Mouse (Mus musculus) layer of hippocampus, adult 9-10 months (tissue): Measurements from ENCODE around the gene Copb1.
"Not testable (repeated sequence)": the region's sequence is repeated elsewhere in the genome, so short reads cannot be mapped to it uniquely, and the experiment has no call there.

Experiments
- DNase-seq: peaks from one replicate; pipeline ENCODE4 v3.0.0; 2022; ENCODE audit warnings: low spot score

Gene Copb1

DNA sequence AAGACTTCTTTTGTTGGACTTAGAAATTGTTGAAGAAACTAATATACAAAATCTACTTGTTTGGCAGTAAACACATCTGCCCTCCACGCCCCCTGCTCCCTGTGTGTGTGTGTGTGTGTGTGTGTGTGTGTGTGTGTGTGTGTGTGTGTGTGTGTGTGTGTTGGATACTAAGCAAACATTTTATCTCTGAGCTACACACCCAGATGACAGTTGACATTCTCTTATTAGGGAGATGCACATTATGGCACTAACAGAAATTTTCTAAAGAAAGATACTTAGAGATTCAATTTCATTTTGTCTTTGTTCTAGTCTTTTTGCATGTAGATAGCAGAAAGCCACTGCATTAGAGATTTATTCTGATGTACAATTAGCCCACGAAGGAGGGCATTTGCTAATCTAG is 37.6 kb downstream of the Copb1 start:
- no peak for DNase-seq

DNA sequence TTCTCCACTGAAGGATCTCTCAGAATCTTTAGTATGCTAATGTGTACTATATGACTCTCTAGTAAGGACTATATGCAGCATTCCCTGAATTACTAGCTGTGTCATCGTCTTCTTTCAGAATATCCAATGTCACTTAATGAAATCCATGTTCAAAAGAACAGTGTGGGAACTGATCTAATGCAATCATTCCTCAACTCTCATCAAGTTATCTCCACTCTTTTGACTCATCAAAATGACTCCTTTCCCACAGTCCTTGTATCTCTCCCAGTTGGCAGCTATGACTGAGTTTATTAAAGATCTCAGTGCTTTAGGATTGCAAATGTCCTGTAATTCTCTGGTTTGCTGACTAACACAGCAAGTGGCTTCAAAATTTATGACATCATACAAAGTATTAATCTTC is 40.1 kb downstream of the Copb1 start:
- no peak for DNase-seq

DNA sequence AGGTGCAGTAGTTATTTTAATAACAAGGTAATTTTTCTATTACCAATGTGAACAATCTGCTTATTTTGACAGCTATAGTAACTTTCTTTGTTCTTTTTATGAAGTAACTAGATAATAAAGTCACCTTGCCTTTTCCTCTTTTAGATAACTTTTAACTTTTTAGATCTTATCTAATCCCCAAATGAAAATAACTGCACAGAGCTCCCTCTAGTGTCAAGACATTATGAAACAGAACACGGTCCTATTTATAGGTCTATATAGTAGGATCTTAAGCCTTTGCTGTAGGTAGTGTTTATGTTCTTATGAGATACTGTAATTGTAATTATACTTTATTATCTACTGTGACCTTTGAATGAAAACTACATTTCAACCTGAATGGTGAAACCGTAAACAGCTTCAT is 41.0 kb downstream of the Copb1 start:
- DNase-seq: peak; percentile 53

DNA sequence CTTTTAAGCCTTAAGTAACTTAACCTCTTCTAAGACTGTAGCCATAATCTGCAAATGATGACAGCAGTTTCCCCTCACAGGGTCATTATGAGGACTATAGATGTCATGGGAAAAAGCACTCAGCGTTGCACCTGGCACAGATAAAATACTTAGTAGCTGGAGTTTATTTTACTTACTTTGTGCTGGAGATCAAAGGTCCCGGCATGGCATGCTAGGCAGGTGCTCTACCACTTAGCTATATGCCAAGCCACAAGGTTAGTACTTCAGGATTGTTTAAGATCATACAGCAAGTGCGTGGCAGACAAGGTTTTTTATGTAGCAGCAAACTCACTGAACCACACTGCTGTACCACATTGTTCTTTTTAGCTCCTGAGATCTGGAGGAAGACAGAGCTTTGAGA is 43.9 kb downstream of the Copb1 start:
- no peak for DNase-seq

DNA sequence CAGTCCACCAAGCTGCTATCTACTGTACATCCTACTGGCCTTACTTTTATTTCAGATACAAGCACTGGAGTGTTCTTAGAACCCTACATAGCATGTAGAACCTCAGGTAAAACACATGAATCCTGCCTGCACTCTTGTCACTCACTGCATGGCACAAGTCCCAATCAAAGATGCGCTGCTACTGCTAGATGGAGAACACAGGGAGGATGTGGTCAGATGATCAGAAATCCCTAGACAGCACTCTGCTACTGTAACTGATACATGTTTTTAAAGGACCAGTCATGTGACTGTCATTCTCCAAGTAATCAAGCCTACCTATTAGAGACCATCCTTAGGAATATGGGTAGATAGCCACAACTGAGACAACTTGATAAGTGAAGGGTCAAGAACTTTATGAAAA is 44.7 kb downstream of the Copb1 start:
- no peak for DNase-seq

DNA sequence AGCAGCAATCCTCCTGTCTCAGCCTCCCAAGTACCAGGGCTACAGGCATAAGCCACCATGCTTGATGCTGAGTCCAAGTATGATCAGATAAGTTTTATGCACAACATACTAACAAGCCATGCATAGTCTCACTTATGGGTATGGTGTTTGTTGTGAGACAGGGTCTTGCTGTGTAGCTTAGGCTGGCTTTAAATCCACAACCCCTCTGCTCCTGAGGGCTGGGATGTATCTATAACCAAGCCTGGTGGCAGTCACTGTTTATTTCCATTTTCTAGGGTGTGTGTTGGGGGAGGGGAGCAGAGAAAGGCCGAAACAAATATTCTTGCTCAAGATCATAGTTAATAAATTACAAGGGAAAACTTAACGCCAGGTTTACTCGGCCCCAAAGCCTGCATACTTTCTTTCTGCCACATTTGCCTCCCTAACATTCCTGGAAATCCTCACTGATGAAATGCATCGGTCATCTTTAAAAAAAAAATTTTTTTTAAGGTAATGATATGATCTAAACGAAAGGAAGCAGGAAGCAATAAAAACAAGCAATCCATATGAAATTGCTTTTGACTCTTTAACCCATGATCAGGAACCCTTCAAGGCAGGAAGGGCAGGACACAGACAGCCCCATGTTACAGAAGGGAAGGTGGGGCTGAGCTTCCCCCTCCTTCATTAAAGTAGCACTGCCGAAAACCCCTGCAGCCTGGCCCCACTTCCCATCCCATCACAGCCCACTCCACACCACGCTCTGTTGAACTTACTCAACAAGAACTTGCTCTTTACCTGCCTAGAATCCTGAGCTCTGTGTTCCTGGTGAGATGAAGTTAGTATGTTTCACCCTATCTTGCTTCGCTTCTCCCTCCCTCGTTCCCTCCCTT is 50.8 kb downstream of the Copb1 start:
- no peak for DNase-seq

DNA sequence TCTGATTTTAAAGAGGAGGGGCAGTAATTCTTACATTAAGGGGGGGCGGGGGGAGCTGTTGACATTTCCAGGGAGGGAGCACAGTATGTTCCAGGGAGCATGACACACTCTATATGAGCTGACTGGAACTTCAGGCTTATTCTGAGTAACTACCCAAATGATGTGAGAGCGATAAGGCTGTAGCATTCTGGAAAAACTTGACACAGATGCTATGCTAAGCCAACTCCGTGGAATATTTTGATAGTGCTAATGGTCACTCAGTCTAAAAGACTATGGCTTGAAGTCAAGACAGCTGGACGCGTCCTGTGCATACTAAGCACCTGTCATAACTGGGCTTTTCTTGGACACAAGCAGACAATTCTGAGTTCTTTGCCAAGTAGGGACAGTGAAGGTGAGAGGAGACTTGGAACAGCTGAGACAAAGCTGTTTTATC is 51.5 kb downstream of the Copb1 start:
- DNase-seq: no peak

DNA sequence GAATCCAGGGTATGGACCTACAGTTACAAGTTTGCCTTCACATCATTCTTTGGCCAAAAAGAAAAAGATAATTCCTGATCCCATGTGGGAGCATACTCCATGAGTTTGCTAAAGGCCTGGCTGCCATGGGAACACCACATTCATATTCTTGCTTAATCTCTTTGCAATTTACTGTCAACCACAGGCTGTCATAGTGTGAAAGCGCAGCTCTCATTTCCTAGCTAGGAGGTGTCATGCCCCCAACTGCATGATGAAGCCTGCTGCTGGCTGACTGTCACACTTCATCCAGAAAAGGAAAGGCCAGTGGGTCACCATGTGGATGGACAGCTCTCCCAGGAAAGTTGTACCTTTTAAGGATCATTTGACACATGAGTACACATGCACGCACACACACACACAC is 53.9 kb downstream of the Copb1 start:
- DNase-seq: no peak

DNA sequence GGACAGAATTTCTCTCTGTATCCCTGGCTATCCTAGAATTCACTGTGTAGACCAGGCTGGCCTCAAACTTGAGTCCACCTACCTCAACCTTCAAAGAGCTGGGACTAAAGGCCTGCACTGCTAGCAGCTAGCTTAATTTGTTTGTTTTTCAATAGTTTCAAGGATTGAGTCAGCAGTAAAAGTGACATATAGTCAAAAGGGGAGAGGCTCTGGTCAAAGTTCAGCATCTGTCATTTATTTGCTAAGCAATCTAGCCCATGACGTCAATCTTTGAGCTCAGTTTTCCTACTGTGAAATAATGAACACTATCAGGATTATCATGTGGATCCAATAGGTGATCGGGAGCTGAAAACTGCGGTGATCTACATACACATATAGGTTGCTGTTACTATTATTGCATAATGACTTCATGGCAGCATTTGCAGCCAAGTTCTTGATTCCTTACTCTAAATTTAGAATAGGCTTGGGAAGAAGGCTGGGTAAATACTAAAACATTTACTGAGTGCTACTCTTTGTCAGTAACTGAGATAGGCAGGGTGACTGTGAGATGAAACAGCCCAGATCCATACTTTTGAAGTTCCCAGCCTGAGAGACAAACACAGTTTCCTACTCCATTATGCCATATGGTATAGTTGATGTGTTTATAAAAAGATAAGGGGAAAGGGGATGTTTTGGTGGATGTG is 54.9 kb downstream of the Copb1 start:
- no peak for DNase-seq

DNA sequence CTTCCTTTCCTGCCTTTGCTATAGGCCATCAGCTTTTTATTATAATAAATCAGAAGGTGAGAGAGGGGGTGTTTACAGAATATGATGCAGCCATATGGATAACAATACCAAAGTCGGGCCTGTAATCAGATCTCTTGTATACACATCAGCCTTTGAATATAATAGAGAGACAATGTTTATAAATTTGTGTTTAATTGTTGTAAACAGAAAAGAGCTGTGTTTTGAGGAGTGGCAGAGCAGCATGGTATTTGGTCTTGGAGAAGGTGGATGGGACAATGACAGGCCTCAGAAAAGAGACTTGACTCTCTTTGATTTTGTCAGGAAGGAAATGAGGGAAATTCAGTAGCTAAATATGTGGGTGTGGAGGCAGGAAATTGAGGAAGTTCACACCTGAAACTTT is 56.3 kb downstream of the Copb1 start:
- DNase-seq: no peak

DNA sequence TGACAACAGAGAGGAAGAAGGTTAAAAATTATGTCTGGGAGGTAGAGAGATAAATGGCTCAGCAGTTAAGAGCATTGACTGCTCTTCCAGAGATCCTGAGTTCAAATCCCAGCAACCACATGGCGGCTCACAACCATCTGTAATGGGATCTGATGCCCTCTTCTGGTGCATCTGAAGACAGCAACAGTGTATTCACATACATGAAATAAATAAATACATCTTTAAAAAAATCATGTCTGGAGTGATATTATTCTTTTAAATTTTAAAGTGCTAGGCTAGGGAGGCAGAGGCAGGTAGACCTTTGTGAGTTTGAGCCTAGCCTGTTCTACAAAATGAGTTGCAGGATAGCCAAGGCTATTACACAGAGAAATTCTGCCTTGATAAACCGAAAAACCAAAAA is 57.9 kb downstream of the Copb1 start:
- not testable (repeated sequence) for DNase-seq

DNA sequence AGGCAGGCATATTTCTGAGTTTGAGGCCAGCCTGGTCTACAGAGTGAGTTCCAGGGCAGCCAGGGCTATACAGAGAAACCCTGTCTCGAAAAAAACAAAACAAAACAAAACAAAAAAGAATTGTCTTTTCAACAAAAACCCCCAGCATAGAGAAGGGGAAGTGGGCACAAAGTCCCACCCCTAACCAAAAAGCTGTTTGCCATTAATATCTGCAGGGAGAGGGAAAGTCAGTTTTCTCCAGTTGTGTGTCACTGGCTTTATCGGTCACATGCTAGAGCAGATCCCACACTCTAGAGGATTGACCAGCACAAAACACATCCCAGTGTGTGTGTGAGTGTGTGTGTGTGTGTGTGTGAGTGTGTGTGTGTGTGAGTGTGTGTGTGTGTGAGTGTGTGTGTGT is 59.7 kb downstream of the Copb1 start:
- not testable (repeated sequence) for DNase-seq

DNA sequence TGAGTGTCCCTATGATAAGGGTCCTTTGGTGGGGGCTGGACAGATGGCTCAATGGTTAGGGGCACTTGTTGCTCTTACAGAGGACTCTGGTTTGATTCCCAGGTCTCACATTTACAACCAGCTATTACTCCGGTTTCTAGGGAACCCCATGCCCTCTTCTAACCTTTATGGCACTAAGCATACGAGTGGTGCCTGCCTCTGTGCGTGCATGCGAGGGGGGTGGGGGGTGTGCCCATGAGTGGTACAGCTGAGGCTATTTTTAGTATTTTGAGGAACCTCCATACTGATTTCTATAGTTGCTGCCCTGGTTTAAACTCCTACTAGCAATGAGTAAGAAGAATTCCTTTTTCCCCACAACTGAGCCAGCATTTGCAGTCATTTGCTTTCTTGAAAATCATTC is 60.3 kb downstream of the Copb1 start:
- no peak for DNase-seq

DNA sequence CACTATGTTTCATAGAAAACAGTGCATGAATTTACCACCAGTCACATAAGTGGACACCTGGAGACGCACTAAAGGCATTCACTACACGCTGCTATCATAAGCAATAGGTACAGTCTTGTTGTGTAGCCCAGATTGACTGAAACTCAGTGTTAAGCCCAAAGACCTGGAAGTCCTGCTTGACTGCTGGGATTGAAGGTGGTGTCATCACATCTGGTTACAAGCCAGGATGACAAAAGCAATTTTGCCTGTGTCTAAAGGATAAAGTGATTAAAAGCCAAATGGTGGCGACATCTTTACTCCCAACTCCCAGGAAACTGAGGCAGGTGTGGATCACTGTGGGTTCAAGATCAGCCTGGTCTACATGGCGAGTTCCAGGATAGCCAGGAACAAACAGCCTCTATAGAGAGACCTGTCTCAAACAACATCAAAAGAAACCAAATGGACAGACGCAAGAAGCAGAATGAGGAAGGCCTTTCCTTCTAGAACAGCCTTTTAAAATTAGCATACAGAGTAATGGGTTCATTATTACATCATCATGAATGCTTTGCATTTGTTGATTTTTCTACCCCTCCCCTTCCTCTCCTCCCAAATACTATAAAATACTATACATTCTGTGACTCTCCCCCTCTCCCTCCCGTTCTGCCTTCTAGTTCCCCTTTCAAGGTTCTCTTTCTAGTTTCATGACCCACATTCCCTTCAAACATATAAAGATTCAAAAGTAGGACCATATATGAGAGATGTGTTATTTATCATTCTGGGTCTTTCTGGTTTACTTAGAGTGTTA is 61.0 kb downstream of the Copb1 start:
- DNase-seq: no peak

DNA sequence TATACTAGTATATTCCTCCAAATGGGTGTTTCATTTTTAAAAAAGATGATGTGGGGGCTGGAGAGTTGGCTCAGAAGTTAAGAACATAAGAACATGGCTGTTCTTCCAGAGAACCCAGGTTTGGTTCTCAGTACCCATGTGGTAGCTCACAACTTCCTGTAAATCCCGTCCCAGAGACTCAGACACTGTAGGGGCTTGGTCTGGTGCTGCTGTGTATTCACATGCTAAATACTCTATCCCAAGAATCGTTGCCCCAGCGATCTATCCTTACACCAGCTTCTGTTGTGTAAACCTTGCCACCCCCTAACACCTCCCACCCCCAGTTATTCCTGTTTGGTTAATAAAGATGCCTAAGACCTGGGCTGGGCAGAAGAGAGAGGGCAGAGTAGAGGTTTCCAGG is 61.9 kb downstream of the Copb1 start:
- DNase-seq: no peak

DNA sequence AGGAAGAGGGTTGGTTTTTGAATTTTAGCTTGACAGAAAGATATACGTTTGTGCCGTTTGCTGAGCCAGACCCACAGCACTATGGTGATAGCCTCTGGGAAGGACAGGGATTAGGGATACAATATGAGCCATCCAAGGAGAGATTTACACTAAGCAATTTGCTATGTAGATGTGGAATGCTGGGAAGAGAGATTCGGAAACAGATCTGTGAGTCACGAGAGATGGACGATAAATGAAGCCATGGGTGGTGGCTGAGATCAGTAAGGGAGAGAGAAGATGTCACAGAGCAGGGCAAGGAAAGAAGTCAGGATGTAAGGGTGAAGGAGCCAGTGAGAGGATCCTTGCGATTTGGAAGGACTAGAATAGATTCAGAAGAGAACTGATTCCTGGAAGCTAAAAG is 71.1 kb downstream of the Copb1 start:
- DNase-seq: no peak

DNA sequence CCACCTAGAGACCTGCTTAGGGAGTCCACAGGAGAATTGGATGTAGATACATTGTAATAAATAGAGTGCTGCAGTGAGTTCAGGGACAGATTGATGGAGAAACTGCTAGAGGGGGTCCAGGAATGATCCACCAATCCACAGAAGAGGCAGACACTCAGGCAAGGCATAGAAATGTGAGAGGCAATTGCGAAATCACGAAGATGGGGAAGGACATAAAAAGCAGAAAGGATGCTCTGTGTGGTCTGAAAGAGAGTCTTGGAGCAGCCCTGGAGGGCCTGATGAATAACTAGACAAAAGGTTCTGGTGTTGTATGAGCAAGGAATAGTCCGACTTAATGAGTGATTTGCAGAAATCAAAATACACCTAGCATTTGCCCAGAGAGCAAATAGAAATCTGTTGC is 71.8 kb downstream of the Copb1 start:
- DNase-seq: no peak

DNA sequence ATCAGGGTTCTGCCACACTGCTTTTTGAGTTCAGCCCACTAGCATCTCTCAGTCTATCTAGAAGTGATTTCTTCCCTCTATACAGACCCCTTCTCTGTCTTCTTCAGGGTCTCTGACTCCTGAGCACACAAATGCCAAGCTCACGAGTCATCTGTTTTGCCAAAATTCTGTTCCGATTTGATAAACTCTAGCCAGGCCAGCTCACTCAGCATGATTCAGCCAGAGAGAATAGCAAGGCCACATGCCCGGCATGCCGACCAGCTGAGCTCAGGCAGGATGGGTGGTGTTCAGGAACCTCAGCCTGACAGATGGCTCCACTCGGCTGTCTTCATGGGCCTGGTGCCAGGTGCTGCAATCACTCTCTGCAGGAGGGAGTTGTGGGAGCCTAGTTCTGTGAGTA is 73.1 kb downstream of the Copb1 start:
- peak; percentile 83 for DNase-seq

DNA sequence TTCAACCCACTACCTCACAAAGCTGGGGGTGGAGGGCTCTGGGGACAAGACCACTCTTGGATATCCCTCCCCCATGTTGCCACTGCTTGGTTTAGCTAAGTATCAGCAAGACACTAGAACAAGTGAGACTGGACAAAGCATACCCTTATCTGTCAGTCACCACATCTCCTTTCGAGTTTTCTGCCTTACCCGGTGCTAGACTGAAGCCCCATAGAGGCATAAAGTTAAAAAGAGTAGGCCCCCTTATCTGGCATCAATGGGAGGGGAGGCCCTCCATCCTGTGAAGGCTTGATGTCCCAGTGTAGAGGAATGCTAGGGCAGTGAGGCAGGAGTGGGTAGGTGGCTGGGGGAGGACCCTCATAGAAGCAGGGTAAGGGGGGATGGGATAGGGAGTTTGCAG is 77.9 kb downstream of the Copb1 start:
- no peak for DNase-seq

DNA sequence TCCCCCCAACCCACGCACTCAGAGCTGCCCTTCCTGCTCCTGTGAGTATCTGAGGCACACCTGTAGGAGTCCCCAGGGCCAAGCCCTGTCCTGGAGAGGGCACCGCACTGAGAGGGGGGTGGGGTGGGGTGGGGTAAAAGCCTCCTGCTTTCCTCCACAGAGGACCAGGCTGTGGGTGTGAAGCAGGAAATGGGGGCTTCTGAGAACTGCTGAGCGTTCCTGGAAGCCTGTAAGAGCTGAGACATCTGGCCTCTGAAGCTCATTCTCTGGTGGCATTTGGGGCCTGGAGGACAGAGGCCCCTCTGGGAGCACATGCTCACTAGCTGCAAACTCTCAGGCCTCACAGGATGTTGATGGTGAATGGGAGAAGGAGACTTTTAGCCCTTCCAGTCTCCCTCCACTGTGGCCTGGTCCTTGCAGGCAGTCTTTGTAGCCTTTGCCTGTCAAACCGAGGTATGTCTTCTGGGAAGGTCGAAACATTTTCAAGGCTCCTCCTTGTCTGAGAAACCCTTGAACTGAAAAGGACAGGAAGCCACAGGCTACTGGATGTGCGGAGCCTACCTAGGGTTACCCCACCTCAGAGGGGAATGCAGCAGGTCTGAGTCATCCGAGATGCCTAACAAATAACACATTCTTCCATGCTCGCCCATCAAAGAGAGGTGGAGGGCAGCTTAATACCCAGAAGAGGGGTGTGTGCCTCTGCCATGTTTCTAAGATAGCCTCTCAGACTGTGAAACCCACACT is 83.0 kb downstream of the Copb1 start:
- DNase-seq: no peak

DNA sequence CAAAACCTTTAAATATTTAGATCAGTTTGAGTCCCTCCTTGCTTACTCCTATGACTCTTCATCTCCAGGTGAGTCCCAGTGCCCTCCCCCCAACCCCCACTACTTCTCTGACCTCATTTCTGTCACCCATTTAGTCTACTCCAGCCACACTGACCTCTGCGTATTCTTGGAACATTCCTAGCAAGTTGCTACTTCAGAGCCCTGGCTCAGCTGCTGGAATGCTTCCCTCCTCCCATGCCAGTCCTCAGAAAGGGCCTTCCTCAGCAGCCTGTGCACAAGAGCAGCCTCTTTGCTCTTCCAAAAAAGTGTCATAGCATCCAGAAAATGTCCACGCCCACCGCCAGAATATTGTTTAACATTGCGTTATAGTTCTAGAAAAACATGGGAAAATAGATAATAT is 84.5 kb downstream of the Copb1 start:
- no peak for DNase-seq

DNA sequence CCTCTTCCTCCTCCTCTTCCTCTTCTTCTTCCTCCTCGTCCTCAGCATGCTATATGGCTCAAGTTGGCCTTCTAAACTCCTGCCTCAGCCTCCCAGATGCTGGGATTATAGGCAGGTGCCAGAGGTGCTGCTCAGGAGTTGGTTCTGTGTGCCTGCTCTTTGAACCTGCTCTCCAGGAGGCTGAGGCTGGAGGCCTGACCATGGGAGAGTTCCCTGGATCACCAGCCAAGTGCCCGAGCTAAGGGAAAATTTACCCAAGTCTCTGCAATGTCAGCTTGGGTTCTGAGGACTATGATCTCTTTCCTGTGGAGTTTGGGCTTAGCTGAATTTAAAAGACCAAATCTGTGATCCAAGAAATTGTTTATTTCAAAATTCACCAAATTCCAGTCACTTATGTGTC is 85.1 kb downstream of the Copb1 start:
- no peak for DNase-seq
